Mouse (Mus musculus) thymus, adult 2 months (tissue): ENCODE results near the gene Ahdc1.

Source experiments
- CTCF ChIP-seq: fragments of 200-500 bp; IDR thresholded peaks from 2 replicates; pipeline ENCODE4 v1.5.1; 2012; ENCODE audit warnings: mild to moderate bottlenecking, control low read depth, low read length, moderate library complexity, borderline replicate concordance; ENCODE audit not compliant: control insufficient read depth, poor library complexity, insufficient read depth; ENCODE audit errors: extremely low read depth
- POLR2A ChIP-seq: fragments of 200-500 bp; IDR thresholded peaks from 2 replicates; pipeline ENCODE4 v1.6.1; 2012; ENCODE audit warnings: mild to moderate bottlenecking, low read length, control low read depth, moderate library complexity; ENCODE audit not compliant: control insufficient read depth, poor library complexity, insufficient read depth; ENCODE audit errors: extremely low read depth

DNA sequence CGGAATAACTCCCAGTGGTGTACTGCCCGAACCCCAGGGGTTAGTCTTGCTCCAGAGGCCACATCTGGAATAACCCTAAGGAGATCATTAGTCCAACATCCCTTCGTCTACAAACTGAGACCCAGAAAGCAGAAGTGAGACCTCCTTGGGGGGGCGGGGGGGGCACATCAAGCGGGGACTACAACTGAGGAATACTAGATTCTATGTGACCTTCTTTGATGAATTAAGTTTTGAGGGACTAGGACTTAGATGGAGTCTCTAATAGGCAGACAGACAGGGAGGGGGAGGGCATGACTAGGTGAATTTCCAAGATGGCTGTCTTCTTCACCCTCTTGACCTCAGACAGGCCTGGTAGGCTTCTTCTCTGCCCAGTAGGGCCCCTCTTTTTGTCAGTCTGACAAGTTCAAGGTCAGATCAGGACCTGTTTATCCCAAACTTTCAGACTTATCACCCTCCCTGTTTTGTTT is 98.3 kb downstream of the Ahdc1 start:
- TF ChIP-seq CTCF = no peak
- TF ChIP-seq POLR2A = no peak
